Mouse (Mus musculus) erythroblast, adult 5-6 weeks (primary cell): Measurements from ENCODE around the gene Gm38392. TPM values are rescaled to one million over a fixed set of nuclear protein-coding genes. Genes with fewer than 3 reads are reported as not detected.

Source experiments
- ATAC-seq: replicated peaks from 2 replicates; pipeline ENCODE4 v1.8.0; 2016; ENCODE audit warnings: moderate number of reproducible peaks, mild to moderate bottlenecking, moderate TSS enrichment, inconsistent platforms; ENCODE audit not compliant: poor library complexity, low FRiP score, severe bottlenecking
- total RNA-seq, 2 experiments: library from RNA; stranded (forward) in 1 of 2; stranded (reverse) in 1 of 2; fragments of 150-400 nt in 1 of 2; fragments of 200-764, 138-1000 nt in 1 of 2; gene quantifications; 2 replicates each; pipeline versions ENCODE4 v1.2.3 to v1.2.4; 2015 to 2017; ENCODE audit warnings: low replicate concordance in 2 of 2

The Gm38392 gene
- total RNA-seq, 2 experiments from 2014 or later: not detected

DNA sequence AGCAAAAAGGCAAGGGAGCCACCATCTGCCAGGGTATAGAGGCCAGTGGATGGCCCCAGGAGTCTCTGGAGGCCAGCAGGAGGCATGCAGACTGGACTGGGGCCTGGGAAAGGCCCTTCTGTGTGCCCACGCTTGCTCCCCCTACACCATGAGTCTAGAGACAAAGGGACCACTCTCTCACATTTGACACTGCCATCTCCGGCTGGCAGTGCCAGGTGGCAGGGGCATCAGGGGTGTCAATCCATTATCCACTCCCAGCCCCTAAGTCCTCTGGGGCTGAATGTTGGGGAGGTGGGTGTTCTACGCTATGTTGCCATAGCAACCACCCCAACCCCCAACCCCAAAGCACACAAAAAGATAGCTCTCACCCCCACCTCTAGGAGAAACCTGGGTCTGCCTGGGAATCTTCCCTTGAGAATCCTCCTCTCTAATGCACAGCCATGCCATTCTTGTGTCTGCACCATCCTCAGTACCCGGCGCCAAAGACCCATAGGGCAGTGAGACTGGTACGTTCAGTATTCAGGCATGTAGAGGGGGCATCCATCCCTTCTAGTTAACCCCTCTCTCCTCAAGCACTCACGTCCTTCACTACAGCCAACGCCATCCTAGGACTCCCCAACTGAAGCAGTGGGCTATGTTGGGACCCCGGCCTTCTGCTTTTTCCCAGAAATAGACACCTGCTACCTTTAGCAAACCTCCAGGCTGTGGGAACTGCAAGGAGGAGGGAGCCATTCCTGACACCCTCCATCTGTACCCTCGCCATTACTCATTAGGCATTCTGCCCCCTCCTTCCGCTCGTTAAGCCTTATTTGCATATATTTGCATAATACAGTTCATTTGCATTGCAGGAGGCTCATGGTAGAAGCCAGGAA lies 65.3 kb downstream of the Gm38392 start:
- ATAC-seq: 0 out of 2 replicates have a peak, but pooled peaks have one; percentile 31

DNA sequence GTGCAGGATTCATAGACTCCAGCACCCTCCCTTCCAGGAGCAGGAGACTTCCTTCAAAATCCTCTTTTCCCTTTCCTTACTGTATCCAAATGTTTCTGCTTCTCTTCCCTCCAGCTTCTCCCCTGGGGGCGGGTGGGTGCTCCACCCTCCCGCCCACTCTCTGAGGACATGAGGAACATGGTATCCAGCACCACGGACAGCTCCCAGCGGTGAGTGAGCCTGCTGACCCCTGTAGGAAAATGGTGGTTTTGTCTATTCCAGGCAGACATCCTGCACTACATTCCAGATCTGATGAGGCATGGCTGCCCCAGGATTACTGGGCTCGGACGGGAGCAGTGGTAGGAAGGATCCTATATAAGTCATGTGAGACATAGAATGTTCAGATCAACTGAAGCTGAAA lies 66.2 kb downstream of the Gm38392 start:
- ATAC-seq: no peak

DNA sequence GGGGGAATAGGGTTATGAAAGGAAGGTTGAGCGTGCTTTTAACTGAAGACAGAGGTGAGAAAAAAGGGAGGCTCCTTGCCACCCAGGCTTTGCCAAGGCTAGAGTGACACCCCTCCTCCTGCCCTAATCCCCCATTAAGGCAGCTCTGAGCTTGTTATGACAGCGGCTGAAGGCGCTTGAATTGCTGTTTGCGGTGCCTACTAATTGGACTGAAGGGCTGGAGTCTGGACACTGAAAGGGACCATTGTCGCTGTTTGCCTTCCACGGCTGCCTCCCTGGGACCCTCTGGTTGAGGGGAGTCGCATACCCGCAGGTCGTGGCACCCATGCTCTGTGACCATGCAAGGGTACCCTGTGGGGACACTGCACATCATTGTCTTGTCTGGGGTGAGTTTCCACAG lies 67.1 kb downstream of the Gm38392 start:
- no peak for ATAC-seq

DNA sequence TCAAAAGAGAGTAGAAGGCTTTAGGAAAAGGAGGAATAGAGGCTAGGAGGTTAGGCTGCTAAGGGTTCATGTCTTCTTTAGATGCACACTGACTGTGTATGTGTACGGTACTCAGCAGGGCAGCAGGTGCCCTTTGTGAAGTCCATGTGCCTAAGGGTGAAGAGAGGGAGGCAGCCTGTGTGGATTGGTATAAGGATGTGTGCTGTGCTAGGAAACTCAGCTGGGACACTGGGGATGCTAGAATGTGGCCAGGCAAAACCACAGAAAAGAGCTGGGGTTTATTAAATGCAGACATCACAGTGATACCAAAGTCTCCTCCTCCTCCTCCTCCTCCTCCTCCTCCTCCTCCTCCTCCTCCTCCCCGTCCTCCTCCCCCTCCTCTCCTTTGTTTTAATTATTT lies 69.3 kb downstream of the Gm38392 start:
- no peak for ATAC-seq

DNA sequence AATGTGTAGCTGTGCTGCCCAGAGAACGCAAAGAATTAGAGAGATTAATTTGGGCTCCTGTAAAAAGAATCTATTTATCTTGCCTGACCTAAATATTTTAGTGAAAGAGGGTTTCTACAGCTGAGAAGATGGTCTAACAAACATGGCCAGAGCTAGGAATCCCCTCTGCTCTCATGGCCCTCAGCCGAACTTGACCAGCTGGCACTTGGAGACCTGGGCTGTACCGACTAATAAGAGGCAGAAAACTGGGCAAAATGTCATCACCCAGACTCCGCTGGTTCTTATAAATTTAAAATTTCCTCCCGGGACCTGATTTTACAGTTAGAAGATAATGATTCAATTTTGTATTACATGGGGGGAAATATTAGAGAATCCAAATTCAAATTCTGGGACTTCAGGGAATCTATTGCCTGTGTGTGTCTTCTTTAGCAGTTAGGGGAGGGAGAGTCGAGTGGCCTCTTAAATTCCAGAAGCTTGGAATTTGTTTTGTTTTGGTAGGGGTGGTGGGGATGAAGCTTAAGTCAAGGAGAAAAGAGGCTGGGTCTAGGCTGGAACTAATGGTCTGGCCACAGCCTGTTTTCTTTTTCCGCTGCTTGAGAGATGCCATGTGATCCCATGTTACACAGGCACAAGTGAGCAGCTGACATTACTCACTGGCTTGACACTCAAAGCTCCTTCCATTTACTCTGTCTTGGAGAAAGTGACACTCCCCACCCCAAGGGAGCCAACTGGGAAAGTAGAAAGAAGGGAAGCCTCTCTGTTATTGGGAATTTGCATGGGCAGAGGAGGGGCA lies 70.3 kb downstream of the Gm38392 start:
- ATAC-seq: no peak

DNA sequence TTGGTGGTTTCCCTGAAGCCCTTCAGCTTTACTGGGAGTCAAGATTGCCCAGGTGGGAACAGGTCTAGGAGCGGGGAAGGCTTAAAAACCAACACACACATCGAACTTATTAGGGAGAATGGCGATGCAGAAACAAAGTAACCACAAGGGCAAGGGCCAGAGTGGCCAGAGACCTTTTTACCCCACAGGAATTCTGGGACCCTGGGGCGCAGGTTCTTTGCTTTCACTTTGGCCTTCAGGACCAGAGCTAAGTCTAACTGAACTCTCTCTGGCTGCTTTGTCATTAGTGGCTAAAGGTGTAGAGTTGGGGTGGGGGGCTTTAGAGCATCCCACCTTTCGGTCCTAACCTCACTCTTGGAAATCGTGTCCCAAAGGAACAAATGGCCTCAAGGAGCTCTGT lies 70.9 kb downstream of the Gm38392 start:
- ATAC-seq: no peak

DNA sequence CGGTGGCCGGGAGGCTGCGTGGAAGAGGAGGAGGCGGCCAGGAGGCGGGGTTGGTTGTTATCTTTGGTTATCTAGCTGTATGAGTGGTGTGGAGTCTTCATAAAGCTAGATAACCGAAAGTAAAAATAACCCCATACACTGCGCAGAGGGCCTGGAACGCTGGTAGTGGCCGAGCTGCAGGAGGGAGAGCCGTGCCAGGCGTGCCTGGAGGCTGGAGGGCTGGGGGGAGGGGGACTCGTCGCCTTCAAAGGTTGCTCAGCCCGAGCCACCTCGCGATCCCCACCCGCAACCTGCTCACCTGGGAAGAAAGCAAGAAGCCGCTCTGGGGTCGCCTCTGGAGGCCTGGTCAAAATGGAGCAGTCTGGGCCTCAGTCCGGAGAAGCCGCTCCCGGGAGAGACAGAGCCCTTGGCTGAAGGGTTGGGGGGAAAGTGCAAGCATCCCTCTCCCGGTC lies 71.4 kb downstream of the Gm38392 start:
- ATAC-seq: no peak

DNA sequence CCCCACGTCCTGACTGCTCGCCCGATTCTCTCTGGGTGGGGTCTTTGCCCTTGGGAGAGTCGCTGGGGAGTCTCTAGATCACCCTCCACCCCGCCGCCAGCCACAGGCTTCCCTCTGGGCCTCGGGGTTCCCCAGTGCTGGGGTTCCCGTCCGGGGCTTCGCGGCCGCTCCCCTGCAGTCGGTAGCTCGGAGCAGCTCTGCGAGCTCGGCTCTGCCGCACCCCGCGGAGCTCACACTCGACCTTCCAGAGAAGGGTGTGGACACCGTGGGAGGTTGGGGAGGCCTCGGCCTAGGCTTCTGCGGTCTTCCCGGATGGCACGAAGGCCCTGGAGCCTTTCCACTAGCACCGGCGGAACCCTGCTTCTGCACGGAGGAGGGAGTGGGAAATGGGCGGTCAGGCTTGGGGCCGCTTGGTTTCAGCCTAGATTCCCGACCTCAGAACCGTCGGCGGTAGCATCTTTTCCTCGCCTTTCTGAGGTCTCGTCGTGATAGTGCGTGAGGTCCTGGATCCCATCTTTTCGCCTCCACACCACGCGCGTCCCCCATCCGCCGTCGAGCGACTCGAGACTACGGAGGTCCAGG lies 71.9 kb downstream of the Gm38392 start:
- ATAC-seq: no peak

DNA sequence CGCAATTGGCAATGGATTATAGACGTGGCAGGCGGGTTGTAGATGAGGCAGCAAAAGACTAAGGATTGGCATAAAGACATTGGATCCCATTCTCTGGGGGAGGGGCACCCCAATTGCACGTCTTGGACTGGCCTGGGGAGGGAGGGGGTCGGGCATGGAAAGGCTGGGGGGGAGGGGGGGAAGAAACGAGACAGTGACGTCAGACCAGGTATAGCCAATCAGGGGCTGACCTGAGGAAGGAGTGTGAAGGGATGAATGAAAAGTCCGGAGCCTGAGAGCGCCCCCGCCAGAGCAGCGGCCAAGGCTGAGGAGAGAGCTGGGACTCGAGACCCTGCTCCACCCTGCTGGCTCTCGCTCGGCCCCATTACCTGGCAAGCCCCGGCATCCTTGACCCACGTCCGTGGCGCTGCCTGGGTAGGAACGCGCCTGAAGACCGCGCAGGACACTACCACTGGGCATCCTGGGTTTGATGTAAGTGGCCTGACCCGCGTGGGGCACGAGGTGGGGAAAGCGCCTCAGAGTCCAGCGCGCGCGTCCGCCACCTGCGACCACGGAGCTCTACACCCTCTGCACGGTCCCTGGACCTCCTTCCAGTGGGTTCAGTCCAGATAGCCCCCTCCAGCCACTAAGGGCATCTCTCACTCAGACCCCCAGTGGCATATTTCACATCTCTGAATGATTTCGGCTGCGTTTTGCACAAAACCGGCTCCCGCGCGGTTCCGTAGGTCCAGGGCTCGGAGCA lies 72.6 kb downstream of the Gm38392 start:
- no peak for ATAC-seq

DNA sequence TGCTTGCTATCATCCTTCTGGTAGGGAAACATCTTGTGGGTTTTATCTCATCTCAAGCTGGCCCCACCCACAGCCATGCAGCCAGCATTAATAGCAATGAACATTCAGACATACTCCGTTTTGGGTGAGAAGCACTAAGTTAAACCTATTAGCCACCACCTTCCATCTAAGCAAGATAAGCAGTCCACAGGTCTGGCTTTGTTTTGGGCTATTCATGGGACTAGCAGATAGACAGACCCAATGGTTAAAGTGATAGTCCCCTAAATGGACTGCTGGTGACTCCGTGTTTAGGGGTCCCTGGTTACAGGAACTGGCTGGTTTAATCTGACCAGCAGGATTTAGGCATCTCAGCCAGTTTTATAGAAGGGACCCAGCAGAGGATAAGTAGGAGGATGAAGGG lies 74.0 kb downstream of the Gm38392 start:
- no peak for ATAC-seq

DNA sequence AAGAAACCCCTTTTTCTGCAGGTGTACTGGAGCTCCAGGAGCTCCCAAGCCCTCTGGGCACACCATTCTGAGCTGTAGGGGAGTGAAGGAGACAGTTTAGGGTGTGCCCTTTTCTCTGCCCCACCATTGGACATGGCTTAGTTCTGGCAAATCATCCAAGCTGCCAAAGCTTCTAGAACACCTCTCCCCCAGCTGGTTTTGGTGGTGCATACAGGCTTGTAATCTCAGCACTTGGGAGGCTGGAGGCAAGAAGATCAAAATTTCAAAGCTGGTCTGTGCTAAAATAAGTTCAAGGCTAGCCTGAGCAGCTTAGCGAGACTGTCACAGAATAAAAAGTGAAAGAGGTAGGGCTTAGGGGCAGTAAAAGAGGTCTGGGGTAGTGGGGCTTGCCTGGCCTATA lies 74.7 kb downstream of the Gm38392 start:
- no peak for ATAC-seq

DNA sequence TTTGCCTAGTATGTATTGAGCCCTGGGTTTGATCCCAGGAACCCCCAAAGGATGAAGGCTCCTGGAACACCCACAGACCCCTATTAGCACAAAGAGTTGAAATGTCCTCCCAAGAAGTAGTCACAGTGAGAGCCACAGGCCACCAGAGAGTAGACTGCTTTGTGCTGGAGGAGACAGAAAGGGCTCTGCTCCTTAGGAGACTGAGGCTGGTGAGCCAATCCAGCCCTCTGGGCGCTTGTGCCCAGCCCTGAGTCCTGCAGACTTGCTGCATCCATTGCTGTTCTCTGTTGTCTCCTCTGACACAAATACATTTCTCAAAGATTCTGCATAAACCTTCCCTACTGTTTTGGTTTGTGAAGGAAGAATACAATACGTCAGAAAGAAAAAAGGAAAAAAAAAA lies 76.1 kb downstream of the Gm38392 start:
- no peak for ATAC-seq

DNA sequence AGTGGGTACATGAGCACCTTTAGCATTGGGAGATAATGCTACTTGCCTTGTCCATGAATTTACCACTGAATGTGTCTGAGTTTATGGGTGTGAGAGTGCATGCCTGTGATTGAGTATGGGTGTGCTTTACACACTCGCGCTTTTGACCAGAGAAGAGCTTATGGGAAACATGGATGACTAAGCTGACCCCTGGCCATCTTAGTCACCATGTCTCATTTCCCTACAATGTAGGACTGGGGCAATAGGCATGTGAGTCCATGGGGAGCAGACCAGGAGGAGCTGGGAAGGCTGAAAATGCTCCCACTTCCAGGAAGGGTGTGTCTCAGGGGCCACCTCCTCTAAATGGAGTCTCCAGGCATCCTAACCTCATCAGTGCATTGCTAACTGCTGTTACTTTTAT lies 76.9 kb downstream of the Gm38392 start:
- no peak for ATAC-seq

DNA sequence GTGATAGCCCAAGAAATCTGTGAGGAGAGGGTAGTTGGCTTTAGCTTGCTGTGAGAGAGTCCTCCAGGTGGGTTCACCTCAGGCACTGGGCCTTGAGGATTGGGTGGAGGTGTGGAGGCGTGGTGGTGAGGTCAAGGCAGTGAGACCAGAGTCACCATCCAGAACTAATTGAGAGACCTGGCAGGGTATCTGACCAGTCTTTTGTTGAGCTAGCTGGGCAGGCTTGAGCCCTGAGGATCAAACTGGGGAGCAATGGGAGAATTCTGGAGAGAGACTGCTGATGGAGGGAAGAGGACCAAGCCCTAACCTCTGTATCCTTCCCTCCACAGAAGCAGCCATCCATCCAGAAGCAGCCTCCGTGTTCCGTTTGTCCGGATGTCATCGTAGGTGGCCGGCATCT lies 77.7 kb downstream of the Gm38392 start:
- no peak for ATAC-seq

DNA sequence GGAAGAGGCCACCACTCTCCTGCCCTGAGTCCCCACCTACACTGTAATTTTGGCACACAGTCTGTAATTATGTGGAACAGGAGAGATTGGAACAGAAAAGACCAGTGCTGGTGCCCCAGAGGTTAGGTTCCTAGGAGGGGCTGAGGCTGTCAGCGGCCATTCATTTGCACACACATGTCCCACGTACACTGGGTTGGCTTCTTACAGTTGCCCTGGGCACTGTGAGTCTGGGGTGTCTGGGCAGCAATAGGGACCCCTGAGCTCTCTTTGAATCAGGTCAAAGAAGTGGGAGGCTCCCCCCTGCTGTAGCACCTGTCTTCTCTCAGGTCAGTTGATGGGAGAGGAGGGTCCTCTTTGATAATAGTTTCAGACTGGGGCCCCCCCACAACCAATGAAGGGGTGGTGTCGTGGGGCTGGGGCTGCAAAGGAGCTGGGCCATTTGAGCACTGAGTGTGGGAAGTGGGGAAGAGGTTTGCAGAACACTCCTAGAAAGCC lies 78.7 kb downstream of the Gm38392 start:
- no peak for ATAC-seq

DNA sequence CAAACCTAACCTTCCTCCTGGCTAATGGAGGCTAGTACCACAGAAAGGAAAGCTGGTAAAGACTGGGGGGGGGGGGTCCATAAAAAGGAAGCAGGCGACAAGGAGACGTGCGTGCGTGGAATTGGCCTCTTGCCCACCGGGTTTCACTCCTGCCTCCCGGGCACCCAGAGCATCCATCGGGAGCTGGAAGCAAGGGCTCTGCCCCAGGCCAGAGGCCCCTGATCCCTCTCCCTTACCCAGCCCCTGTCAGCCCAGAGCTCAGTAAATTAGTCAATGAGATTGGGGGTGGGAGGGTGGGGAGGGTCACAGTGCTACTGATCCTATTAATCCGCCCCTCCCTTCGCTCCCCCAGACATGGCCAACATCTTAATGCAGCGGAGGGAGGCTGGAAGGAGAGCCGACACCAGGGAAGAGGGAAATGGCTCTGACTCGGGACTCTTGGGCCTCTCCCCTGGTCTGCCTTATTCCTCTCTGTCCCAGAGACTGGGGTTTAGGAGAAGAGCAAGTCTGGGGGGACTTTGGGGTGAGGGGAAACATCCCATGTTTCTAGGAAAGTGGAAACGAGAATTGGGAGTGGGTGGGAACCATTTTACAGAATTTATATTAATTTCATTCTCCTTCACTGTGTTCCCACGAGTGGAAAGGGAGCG lies 79.4 kb downstream of the Gm38392 start:
- ATAC-seq: no peak

DNA sequence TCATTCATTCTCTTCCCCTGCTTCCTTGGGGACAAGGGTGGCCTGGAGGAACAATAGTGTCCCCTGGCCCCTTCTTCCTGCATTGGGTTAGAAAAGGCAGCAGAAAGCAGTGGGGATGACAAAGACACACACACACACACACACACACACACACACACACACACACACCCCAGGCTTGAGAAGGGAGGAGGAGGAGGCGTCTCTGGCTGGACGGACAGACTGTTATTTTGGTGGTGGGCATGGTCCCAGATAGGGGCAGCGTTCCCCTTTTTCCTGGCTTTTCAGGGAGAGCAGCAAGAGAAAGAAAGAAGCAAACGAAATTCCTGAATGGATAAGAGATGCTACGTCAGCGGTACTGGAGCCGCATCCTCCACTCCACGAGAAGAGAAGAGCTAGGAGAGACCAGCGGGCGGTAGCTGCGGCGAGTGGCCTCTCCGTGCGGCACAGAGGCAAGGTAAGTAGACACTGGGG lies 80.1 kb downstream of the Gm38392 start:
- no peak for ATAC-seq

DNA sequence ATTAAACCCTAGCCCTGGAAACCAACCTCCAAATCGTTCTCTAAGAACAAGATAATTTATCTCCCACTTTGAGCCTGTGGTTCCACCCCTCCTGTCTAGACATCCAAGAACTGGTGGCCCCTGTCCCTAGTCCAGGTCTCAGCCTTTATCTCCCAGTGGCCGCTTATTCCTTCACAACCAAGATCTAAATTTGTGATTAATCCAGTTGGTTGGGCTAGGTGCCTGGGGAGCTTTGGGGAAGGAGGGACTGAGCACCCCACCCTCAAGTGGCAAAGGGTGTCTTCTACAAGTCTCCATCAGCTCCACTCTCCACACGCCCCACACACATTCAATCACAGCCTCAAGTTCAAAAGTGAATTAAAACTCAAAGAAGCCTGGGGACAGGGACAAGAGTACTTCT lies 80.5 kb downstream of the Gm38392 start:
- ATAC-seq: no peak
